In genomic region chr11:106762139-106762799, GRCm38 (mm10) we compare ENCODE assay signal across 8 mouse cellular contexts. TPM values are rescaled to one million over a fixed set of nuclear protein-coding genes. Genes with fewer than 3 reads are reported as not detected.
DNase-seq lines count a peak whose midpoint lies in the region; ATAC-seq and TF ChIP-seq lines count a peak whose summit lies in the region.

No protein-coding gene starts in this region.

- intact Hi-C loops in left cerebral cortex, adult 2 months (cut with DNase I) = no loop called here

- no peak overlapping the region for H3K4me2 ChIP-seq in kidney, embryonic 15.5 days

- peaks cover 17% of the 10 kb centered on the region for H3K4me1 ChIP-seq in kidney, embryonic 15.5 days
- H3K4me1 ChIP-seq in embryonic facial prominence, embryonic 10.5 days = peaks cover 20% of the 10 kb centered on the region

- no peak overlapping the region for H3K4me3 ChIP-seq in kidney, embryonic 15.5 days (replicated peaks)
- H3K4me3 ChIP-seq in embryonic facial prominence, embryonic 10.5 days = no peak overlapping the region
- H3K4me3 ChIP-seq in left cerebral cortex, adult 2 months = no peak overlapping the region

- H3K27ac ChIP-seq in kidney, embryonic 15.5 days = peak overlapping the region; percentile 91
- peak overlapping the region; percentile 61 for H3K27ac ChIP-seq in embryonic facial prominence, embryonic 10.5 days (replicated peaks)
- H3K27ac ChIP-seq in left cerebral cortex, adult 2 months = no peak overlapping the region

- H3K9ac ChIP-seq in kidney, embryonic 15.5 days = no peak overlapping the region

- no peak for DNase-seq in kidney, adult 9 months
- peak; percentile 62 for DNase-seq in embryonic facial prominence, embryonic 10.5 days (ENCODE audit: low spot score)
- DNase-seq in lung, postnatal 25 days (ENCODE audit: low spot score) = peak; percentile 72
- peak; percentile 55 for DNase-seq in testis, postnatal 10 days (ENCODE audit: low spot score)
- DNase-seq in left cerebral cortex, adult 2 months (ENCODE audit: extremely low spot score in 1 of 2, low spot score in 2 of 2) = no peak
- no peak for DNase-seq in left cerebral cortex, adult 18-20 months (ENCODE audit: low spot score in 2 of 2)

- H3K36me3 ChIP-seq in kidney, embryonic 15.5 days = peaks cover 24% of the 10 kb centered on the region
- H3K36me3 ChIP-seq in embryonic facial prominence, embryonic 10.5 days (replicated peaks) = peaks cover 38% of the 10 kb centered on the region

- H3K9me3 ChIP-seq in kidney, embryonic 15.5 days (replicated peaks) = no peaks in the 10 kb centered on the region
- H3K9me3 ChIP-seq in embryonic facial prominence, embryonic 10.5 days = no peaks in the 10 kb centered on the region; the same call in 1 of the 2 replicates

- no peaks in the 10 kb centered on the region for H3K27me3 ChIP-seq in kidney, embryonic 15.5 days
- no peaks in the 10 kb centered on the region for H3K27me3 ChIP-seq in embryonic facial prominence, embryonic 10.5 days (replicated peaks; ENCODE audit: low read depth, poor library complexity, severe bottlenecking)

- WGBS in kidney, embryonic 15.5 days = 18% methylated on average over 5 of the region's 5 CpGs
- 40% methylated on average over 5 of the region's 5 CpGs for WGBS in embryonic facial prominence, embryonic 10.5 days

- no peak for TF ChIP-seq CTCF in left cerebral cortex, adult 2 months (IDR thresholded peaks at IDR 0.05)

- ATAC-seq in kidney, embryonic 15.5 days (replicated peaks; ENCODE audit: low FRiP score) = peak; percentile 84
- ATAC-seq in inflammation-experienced regulatory T-cells, adult 6 months = peak; percentile 79

RNA-seq across cellular contexts. Expression of gene Milr1, which starts 11.2 kb away (rescaled TPM):
- polyA plus RNA-seq in kidney, embryonic 15.5 days (2015; fragmentation: Nextera tagmentation; extraction: Ambion mirVana) = 1.0 and 1.7 TPM in 2 replicates
- polyA plus RNA-seq in embryonic facial prominence, embryonic 10.5 days (2016; fragmentation: Nextera tagmentation; extraction: Ambion mirVana) = 0.59 and 1.1 TPM in 2 replicates
- polyA plus RNA-seq in inflammation-experienced regulatory T-cells, adult 6 months (2017; shearing (Covaris generic)) = 10 to 100 TPM in 2 of 3 experiments, 1 to 10 TPM in 1; 9.0 to 12.2 (median 11.5) TPM
- under 1 TPM in 1 of 2 experiments, not detected in 1; 0.44 TPM for total RNA-seq in left cerebral cortex, adult 2 months (2021)
- total RNA-seq in left cerebral cortex, adult 18-20 months (2021) = under 1 TPM in 1 of 2 experiments, not detected in 1; 0.49 TPM

RNA-seq across cellular contexts. Expression of gene Pecam1, which starts 11.8 kb away (rescaled TPM):
- 59.3 and 66.5 TPM in 2 replicates for polyA plus RNA-seq in kidney, embryonic 15.5 days (2015; fragmentation: Nextera tagmentation; extraction: Ambion mirVana)
- 17.3 and 20.8 TPM in 2 replicates for polyA plus RNA-seq in embryonic facial prominence, embryonic 10.5 days (2016; fragmentation: Nextera tagmentation; extraction: Ambion mirVana)
- polyA plus RNA-seq in inflammation-experienced regulatory T-cells, adult 6 months (2017; shearing (Covaris generic)) = 100 to 1,000 TPM in 2 of 3 experiments, 10 to 100 TPM in 1; 44.4 to 106 (median 100) TPM
- 10 to 100 TPM; 17.3 to 22.0 TPM for total RNA-seq in left cerebral cortex, adult 2 months (2021)
- total RNA-seq in left cerebral cortex, adult 18-20 months (2021) = 10 to 100 TPM; 19.3 to 20.1 TPM

RNA-seq across cellular contexts. Expression of gene Polg2, which starts 17.1 kb away (rescaled TPM):
- 10.2 and 12.1 TPM in 2 replicates for polyA plus RNA-seq in kidney, embryonic 15.5 days (2015; fragmentation: Nextera tagmentation; extraction: Ambion mirVana)
- polyA plus RNA-seq in embryonic facial prominence, embryonic 10.5 days (2016; fragmentation: Nextera tagmentation; extraction: Ambion mirVana) = 9.9 and 11.2 TPM in 2 replicates
- 10 to 100 TPM; 12.5 to 20.8 (median 13.3) TPM for polyA plus RNA-seq in inflammation-experienced regulatory T-cells, adult 6 months (2017; shearing (Covaris generic))
- total RNA-seq in left cerebral cortex, adult 2 months (2021) = 1 to 10 TPM; 3.2 to 4.2 TPM
- 1 to 10 TPM; 3.0 TPM for total RNA-seq in left cerebral cortex, adult 18-20 months (2021)

RNA-seq across cellular contexts. Expression of gene Ddx5, which starts 26.7 kb away (rescaled TPM):
- 344 and 366 TPM in 2 replicates for polyA plus RNA-seq in kidney, embryonic 15.5 days (2015; fragmentation: Nextera tagmentation; extraction: Ambion mirVana)
- 312 and 326 TPM in 2 replicates for polyA plus RNA-seq in embryonic facial prominence, embryonic 10.5 days (2016; fragmentation: Nextera tagmentation; extraction: Ambion mirVana)
- 100 to 1,000 TPM; 400 to 575 (median 510) TPM for polyA plus RNA-seq in inflammation-experienced regulatory T-cells, adult 6 months (2017; shearing (Covaris generic))
- total RNA-seq in left cerebral cortex, adult 2 months (2021) = 100 to 1,000 TPM; 652 to 679 TPM
- total RNA-seq in left cerebral cortex, adult 18-20 months (2021) = 100 to 1,000 TPM; 670 TPM

RNA-seq across cellular contexts. Expression of gene Cep95, which starts 26.8 kb away (rescaled TPM):
- 21.7 and 22.0 TPM in 2 replicates for polyA plus RNA-seq in kidney, embryonic 15.5 days (2015; fragmentation: Nextera tagmentation; extraction: Ambion mirVana)
- 17.6 and 19.7 TPM in 2 replicates for polyA plus RNA-seq in embryonic facial prominence, embryonic 10.5 days (2016; fragmentation: Nextera tagmentation; extraction: Ambion mirVana)
- 10 to 100 TPM; 23.6 to 40.6 (median 34.6) TPM for polyA plus RNA-seq in inflammation-experienced regulatory T-cells, adult 6 months (2017; shearing (Covaris generic))
- total RNA-seq in left cerebral cortex, adult 2 months (2021) = 10 to 100 TPM; 12.6 to 15.1 TPM
- total RNA-seq in left cerebral cortex, adult 18-20 months (2021) = 10 to 100 TPM in 1 of 2 experiments, 1 to 10 TPM in 1; 8.3 to 10.8 TPM

Comparison
In these comparisons a context has a peak if more than half of its experiments do, and no peak if none do; other contexts are left out.
1. DNase-seq: peak in embryonic facial prominence, embryonic 10.5 days (single experiment), lung, postnatal 25 days (single experiment) and testis, postnatal 10 days (single experiment); none in kidney, adult 9 months (single experiment), left cerebral cortex, adult 2 months (0 of 2) and left cerebral cortex, adult 18-20 months (0 of 2).